Mouse (Mus musculus): Measurements from ENCODE around the gene Hnrnpu. TPM values are rescaled to one million over a fixed set of nuclear protein-coding genes. Genes with fewer than 3 reads are reported as not detected.
A peak's percentile ranks its signal among the peaks of the same experiment; 100 is the strongest.
"Not testable (repeated sequence)": the region's sequence is repeated elsewhere in the genome, so short reads cannot be mapped to it uniquely, and the experiment has no call there.

Gene Hnrnpu
- polyA plus RNA-seq, 1 experiment from 2014 or later: 455 TPM

DNA sequence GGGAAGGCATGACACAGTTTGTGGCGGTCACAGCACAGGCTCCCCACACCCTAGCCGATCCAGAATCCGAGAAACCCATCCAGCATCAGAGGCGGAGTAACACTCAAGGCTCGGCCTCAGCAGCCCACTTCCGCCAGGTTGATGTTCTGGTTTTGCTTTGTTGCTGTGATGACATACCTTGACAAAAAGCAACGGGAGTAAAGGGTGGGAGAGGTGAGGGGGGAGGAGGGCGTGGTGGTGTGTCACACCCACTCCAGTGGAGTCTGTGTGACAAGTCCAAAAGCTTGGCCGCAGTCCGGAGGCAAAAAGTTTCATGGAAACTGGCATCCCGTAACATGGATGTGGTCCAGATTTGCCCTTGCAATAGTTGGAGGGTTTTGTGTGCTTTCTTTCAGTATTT is 22.7 kb upstream of the Hnrnpu start:
- no peak for DNase-seq (ENCODE audit: low spot score)
- Histone ChIP-seq H3K36me3 (replicated peaks) (no peaks in the 10 kb centered on the region), H3K27me3 (replicated peaks; ENCODE audit: low read depth, poor library complexity, severe bottlenecking) (no peaks in the 10 kb centered on the region), H3K9me3 (no peaks in the 10 kb centered on the region), H3K4me3 (no peak overlapping the region), H3K27ac (replicated peaks) (no peak overlapping the region), H3K4me1 (no peaks in the 10 kb centered on the region)
- 87% methylated on average over 11 of the region's 11 CpGs for WGBS

GRCm38 (mm10) chr1:178357776-178358710 is 20.4 kb upstream of the Hnrnpu start:
- Histone ChIP-seq H3K27ac (replicated peaks) (no peak overlapping the region), H3K4me1 (no peaks in the 10 kb centered on the region), H3K36me3 (replicated peaks) (no peaks in the 10 kb centered on the region), H3K9me3 (no peaks in the 10 kb centered on the region), H3K27me3 (replicated peaks; ENCODE audit: low read depth, poor library complexity, severe bottlenecking) (no peaks in the 10 kb centered on the region), H3K4me3 (no peak overlapping the region)
- WGBS: 74% methylated on average over 12 of the region's 12 CpGs
- DNase-seq (ENCODE audit: low spot score): no peak

DNA sequence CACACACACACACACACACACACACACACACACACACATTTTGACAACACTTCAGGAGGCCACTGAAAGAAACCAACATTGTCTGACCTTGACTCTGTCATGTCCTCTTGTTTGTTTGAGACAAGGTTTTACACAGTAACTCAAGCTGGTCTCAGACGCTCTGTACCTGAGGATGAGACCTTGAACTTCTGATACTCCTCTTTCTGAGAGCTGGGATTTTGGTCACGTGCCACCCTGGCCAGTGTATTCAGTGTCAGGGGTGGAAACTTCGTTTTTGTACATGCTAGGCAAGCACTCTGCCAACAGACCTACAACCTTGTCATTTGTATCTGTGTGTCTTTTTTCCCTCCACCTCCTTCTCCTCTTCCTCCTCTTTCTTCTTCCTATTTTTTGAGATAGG is 17.0 kb upstream of the Hnrnpu start:
- Histone ChIP-seq H3K27me3 (replicated peaks; ENCODE audit: low read depth, poor library complexity, severe bottlenecking) (no peaks in the 10 kb centered on the region), H3K36me3 (replicated peaks) (no peaks in the 10 kb centered on the region), H3K4me1 (no peaks in the 10 kb centered on the region), H3K9me3 (no peaks in the 10 kb centered on the region), H3K27ac (replicated peaks) (no peak overlapping the region), H3K4me3 (no peak overlapping the region)
- WGBS: 66% methylated on average over 3 of the region's 3 CpGs
- DNase-seq (ENCODE audit: low spot score): no peak

DNA sequence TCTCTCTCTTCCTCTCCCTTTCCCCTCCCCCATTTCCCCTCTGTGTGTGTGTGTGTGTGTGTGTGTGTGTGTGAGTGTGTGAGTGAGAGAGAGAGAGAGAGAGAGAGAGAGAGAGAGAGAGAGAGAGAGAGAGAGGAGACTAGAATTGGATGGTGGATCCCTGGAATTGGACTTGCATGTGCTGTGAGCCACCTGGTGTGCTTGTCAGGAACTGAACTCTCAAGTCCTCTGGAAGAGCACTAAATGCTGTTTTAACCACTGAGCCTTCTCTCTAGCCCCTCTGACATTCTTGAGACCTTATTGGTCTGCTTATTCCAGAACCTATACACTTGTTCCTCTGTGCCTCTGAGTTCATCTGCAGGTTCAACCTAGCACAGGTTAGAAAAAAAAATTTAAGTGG is 14.0 kb upstream of the Hnrnpu start:
- no peaks in the 10 kb centered on the region for H3K4me1 ChIP-seq
- H3K27me3 ChIP-seq (replicated peaks; ENCODE audit: low read depth, poor library complexity, severe bottlenecking): no peaks in the 10 kb centered on the region
- H3K9me3 ChIP-seq: no peaks in the 10 kb centered on the region
- no peak overlapping the region for H3K4me3 ChIP-seq
- H3K27ac ChIP-seq (replicated peaks): no peak overlapping the region
- no peaks in the 10 kb centered on the region for H3K36me3 ChIP-seq (replicated peaks)
- no peak for DNase-seq (ENCODE audit: low spot score)

DNA sequence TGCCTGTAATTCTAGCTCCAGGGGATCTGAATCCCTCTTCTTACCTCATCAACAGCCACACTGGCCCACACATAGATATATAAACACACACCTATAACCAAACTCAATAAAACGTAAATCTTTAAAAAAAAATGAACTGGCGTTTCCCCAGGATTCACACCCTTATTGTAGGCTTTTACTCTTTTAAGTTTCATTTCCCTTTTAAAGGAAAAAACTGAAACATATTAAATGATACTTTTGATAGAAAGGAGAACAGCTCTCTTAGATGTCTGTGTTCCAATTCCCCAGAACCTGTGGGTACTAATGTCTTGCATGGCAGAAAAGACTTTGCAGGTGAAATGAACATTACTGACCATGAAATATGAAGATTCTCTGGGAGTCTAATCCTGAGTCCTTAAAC is 13.2 kb upstream of the Hnrnpu start:
- DNase-seq (ENCODE audit: low spot score): no peak
- no peaks in the 10 kb centered on the region for H3K9me3 ChIP-seq
- 90% methylated on average over 2 of the region's 2 CpGs for WGBS
- no peak overlapping the region for H3K4me3 ChIP-seq
- no peaks in the 10 kb centered on the region for H3K4me1 ChIP-seq
- H3K27ac ChIP-seq (replicated peaks): no peak overlapping the region
- H3K36me3 ChIP-seq (replicated peaks): no peaks in the 10 kb centered on the region
- H3K27me3 ChIP-seq (replicated peaks; ENCODE audit: low read depth, poor library complexity, severe bottlenecking): no peaks in the 10 kb centered on the region

DNA sequence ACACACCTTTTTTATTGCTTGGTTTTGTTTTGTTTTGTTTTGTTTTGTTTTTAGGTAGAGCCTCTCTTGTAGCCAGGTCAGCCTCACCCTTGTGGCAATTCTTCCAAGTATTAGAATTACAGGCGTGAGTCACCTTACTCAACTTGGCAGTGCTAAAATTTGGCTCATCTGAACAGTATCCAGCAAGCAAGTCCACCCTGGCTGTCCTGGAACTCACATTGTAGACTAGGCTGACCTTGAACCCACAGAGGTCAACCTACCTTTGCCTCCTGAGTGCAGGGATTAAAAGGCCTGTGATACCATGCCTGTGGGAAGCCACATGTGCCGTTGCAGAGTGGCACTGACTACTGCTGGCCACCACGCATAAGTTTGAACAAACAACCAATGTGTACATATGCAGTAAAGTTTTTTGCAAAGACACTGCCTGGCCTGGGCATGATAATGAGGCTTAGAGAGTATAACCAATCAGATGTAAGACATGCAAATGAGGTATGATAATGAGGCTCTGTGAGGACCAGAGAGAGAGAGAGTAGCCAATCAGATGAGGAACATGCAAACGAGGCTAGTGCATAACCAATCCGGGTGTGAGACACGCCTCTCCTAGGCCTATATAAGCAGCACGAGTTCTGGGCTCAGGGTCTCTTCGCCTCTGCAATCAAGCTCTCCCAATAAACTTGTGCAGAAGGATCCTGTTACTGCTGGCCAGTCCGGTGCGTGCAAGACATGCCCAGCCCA is 6.6 kb upstream of the Hnrnpu start:
- H3K4me3 ChIP-seq; H3K27me3 ChIP-seq (replicated peaks; ENCODE audit: low read depth, poor library complexity, severe bottlenecking); H3K36me3 ChIP-seq (replicated peaks); H3K27ac ChIP-seq (replicated peaks); DNase-seq (ENCODE audit: low spot score); H3K9me3 ChIP-seq; H3K4me1 ChIP-seq: not testable (repeated sequence)
- WGBS: 94% methylated on average over 10 of the region's 10 CpGs

DNA sequence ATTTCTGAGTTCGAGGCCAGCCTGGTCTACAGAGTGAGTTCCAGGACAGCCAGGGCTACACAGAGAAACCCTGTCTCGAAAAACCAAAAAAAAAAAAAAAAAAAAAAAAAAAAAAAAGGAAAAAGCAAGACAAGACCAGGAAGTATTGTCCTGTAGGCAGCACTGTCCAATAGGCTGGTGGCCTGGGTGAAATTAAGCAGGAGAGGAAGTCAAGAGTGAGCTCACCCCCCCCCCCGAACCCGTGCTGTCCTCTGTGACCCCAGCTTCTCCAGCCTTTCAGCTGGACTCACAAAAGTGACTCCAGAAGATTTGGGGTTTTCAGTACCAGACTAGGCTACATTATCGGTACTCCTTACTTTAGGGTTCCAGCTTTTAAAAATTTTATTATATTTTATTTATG is 5.0 kb upstream of the Hnrnpu start:
- WGBS: 79% methylated on average over 5 of the region's 5 CpGs
- Histone ChIP-seq H3K9me3 (no peaks in the 10 kb centered on the region), H3K27ac (replicated peaks) (no peak overlapping the region), H3K36me3 (replicated peaks) (no peaks in the 10 kb centered on the region), H3K4me3 (no peak overlapping the region), H3K27me3 (replicated peaks; ENCODE audit: low read depth, poor library complexity, severe bottlenecking) (no peaks in the 10 kb centered on the region), H3K4me1 (peaks cover 8% of the 10 kb centered on the region)
- no peak for DNase-seq (ENCODE audit: low spot score)

DNA sequence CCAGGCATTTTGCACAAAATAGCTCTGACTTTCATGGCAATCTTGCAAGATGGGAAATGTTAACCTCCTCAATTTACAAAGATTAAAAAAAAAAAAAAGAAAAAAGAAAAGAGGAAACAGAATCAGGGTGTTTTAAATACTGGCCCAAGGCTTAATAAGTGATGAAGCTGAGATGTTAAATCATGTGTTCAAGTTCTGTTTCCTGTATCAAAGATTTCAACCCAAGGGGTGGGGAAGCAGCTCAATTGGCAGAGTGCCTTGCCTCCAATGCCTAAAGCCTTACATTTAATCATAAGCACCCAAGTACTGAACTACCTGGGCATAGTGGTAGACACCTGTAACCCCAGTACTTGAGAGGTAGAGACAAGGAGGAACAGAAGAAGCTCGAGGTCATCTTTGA is 4.5 kb upstream of the Hnrnpu start:
- 78% methylated on average over 1 of the region's 1 CpGs for WGBS

DNA sequence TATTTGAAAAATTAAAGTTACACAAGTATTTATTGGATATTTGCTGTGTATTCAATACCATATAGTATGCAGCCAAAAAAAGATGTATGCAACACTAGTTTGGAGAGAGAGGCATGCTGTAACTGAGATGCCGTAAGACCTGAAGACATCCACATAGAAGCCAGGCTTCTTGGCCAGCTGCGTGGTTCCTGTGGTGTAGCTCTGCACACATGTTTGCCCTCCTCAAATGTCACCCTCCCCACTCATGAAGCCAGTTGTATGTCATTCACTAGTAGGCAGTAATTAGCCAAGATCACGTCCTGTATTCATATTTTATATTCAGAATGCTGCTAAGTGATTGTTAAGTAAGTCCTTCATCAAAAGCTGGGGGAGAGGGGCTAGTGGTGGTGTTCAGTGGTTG is 3.8 kb upstream of the Hnrnpu start:
- DNase-seq (ENCODE audit: low spot score): no peak
- 84% methylated on average over 3 of the region's 3 CpGs for WGBS
- H3K9me3 ChIP-seq: no peaks in the 10 kb centered on the region
- no peaks in the 10 kb centered on the region for H3K27me3 ChIP-seq (replicated peaks; ENCODE audit: low read depth, poor library complexity, severe bottlenecking)
- no peak overlapping the region for H3K4me3 ChIP-seq
- H3K36me3 ChIP-seq (replicated peaks): peaks cover 4% of the 10 kb centered on the region; the same call in 1 of the 2 replicates
- no peak overlapping the region for H3K27ac ChIP-seq (replicated peaks)
- peaks cover 8% of the 10 kb centered on the region for H3K4me1 ChIP-seq

More for the DNA sequence above, 4.5 kb upstream of the Hnrnpu start:
- Histone ChIP-seq H3K27me3 (replicated peaks; ENCODE audit: low read depth, poor library complexity, severe bottlenecking) (no peaks in the 10 kb centered on the region), H3K27ac (replicated peaks) (no peak overlapping the region), H3K36me3 (replicated peaks) (no peaks in the 10 kb centered on the region), H3K4me1 (peaks cover 8% of the 10 kb centered on the region), H3K4me3 (no peak overlapping the region), H3K9me3 (no peaks in the 10 kb centered on the region)
- no peak for DNase-seq (ENCODE audit: low spot score)

DNA sequence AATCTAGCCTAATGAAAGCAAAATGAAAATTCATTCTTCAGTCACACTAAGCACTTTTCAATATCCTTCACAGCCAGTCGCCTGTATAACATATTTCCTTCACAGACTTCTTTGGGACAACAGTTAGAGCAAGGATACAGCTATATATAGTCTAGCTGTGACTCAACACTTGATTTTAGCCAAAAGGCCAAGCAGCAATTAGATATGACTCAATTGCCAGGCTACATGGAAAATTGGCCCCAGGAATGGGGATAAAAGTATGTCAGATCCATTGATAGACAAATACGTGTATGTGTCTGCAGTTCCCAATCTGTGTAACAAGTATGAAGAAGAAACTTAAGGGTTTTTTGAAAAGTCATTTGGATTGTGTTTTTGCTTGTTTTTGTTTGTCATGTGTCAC is 2.6 kb upstream of the Hnrnpu start:
- H3K27me3 ChIP-seq (replicated peaks; ENCODE audit: low read depth, poor library complexity, severe bottlenecking): no peaks in the 10 kb centered on the region
- WGBS: 95% methylated on average over 2 of the region's 2 CpGs
- peaks cover 12% of the 10 kb centered on the region for H3K36me3 ChIP-seq (replicated peaks)
- no peaks in the 10 kb centered on the region for H3K9me3 ChIP-seq
- no peak overlapping the region for H3K4me3 ChIP-seq
- no peak overlapping the region for H3K27ac ChIP-seq (replicated peaks)
- H3K4me1 ChIP-seq: peaks cover 8% of the 10 kb centered on the region
- no peak for DNase-seq (ENCODE audit: low spot score)

DNA sequence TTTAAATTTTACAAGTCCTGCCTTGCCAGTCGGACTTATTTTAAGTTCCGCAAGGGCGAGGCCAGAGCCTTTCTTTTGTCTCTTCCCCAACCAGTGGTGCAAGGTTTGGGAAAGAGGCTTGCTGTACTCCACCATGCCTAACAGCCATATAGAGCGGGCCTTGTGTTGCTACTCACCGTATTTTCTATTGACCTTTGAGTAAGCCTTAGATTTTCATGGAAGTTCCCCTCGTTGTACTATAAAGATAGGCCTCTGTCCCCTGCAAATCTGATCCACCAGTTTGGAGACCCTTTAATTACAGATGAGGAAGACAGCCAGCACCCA is 683 bp upstream of the Hnrnpu start:
- Histone ChIP-seq H3K4me3 (peak overlapping the region; percentile 88), H3K36me3 (replicated peaks) (peaks cover 31% of the 10 kb centered on the region), H3K27ac (replicated peaks) (peak overlapping the region; percentile 100), H3K4me1 (peaks cover 27% of the 10 kb centered on the region), H3K9me3 (no peaks in the 10 kb centered on the region), H3K27me3 (replicated peaks; ENCODE audit: low read depth, poor library complexity, severe bottlenecking) (no peaks in the 10 kb centered on the region)
- WGBS: 5% methylated on average over 6 of the region's 6 CpGs
- peak; percentile 56 for DNase-seq (ENCODE audit: low spot score)

DNA sequence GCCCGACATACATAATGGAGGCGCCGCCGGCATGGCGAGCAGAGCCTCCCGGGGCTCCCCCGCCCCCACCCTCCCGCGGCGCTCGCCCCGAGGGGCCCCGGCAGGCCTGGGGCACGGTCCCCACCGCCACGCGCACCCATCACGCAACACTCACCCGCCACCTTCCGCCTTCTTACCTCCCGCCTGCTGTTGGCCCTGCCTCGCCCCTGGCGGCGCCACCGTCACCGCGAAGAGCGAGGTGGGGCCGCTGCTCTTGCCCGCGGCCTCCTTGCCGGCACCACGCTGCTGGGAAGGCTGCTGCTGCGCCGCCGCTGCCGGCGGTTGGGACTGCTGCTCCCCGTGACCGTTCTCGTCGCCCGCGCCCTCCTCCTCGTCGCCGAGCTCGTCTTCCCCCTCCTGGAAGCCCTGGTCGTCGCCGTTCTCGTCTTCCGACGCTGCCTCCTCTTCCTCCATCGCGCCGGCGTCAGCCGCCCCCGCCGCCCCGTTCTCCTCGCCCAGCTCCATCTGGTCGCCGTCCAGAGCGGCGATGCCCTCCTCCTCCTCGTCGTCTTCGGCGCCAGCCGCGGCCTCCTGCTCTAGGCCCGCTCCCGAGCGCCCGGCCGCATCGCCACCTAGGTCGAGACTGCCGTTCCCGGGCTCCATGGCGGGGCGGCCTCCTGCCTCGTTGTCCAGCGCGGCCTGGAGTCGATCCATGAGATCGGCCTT is 668 bp downstream of the Hnrnpu start:
- under 1% methylated on average over 89 of the region's 89 CpGs for WGBS

More for the DNA sequence above, 668 bp downstream of the Hnrnpu start:
- H3K36me3 ChIP-seq (replicated peaks): peaks cover 45% of the 10 kb centered on the region
- peak overlapping the region; percentile 88 for H3K4me3 ChIP-seq
- no peaks in the 10 kb centered on the region for H3K27me3 ChIP-seq (replicated peaks; ENCODE audit: low read depth, poor library complexity, severe bottlenecking)
- peaks cover 32% of the 10 kb centered on the region for H3K4me1 ChIP-seq
- no peak for DNase-seq (ENCODE audit: low spot score)
- H3K27ac ChIP-seq (replicated peaks): peak overlapping the region; percentile 100
- H3K9me3 ChIP-seq: no peaks in the 10 kb centered on the region
